Mouse (Mus musculus) stomach, embryonic 16.5 days (tissue): ENCODE data around the gene Tulp1. TPM values are rescaled to one million over a fixed set of nuclear protein-coding genes. Genes with fewer than 3 reads are reported as not detected.
"Not testable (repeated sequence)": the region's sequence is repeated elsewhere in the genome, so short reads cannot be mapped to it uniquely, and the experiment has no call there.

Source experiments
- ATAC-seq: fragments of 200-750 bp; cut with Nextera tagmentation; 2 replicates; pipeline ENCODE4 v1.8.0; 2017; ENCODE audit warnings: moderate number of reproducible peaks, moderate TSS enrichment; ENCODE audit not compliant: insufficient read depth, low FRiP score
- H3K27ac ChIP-seq: fragments of 300-500 bp; sonication (generic); 2 replicates; pipeline ENCODE4 v1.5.1; 2014; ENCODE audit warnings: low read length
- H3K27me3 ChIP-seq: fragments of 300-500 bp; sonication (generic); 2 replicates; pipeline ENCODE4 v1.6.1; 2014; ENCODE audit warnings: low read length, control low read depth, mixed read lengths; ENCODE audit not compliant: control insufficient read depth, insufficient read depth
- H3K36me3 ChIP-seq: fragments of 300-500 bp; sonication (generic); 2 replicates; pipeline ENCODE4 v1.6.1; 2014; ENCODE audit warnings: low read length; ENCODE audit not compliant: control insufficient read depth, insufficient read depth
- H3K4me1 ChIP-seq: fragments of 300-500 bp; sonication (generic); 2 replicates; pipeline ENCODE4 v1.6.1; 2014; ENCODE audit warnings: low read length, control low read depth, mixed read lengths; ENCODE audit not compliant: control insufficient read depth, insufficient read depth
- H3K4me2 ChIP-seq: fragments of 300-500 bp; sonication (generic); 2 replicates; pipeline ENCODE4 v1.6.1; 2014; ENCODE audit warnings: low read depth, low read length, mixed read lengths
- H3K4me3 ChIP-seq: fragments of 300-500 bp; sonication (generic); replicated peaks from 2 replicates; pipeline ENCODE4 v1.5.1; 2014; ENCODE audit warnings: mild to moderate bottlenecking, low read length
- H3K9ac ChIP-seq: fragments of 300-500 bp; sonication (generic); 2 replicates; pipeline ENCODE4 v1.6.1; 2014; ENCODE audit warnings: low read length
- H3K9me3 ChIP-seq: fragments of 300-500 bp; sonication (generic); replicated peaks from 2 replicates; pipeline ENCODE4 v1.6.1; 2016; ENCODE audit warnings: low read length, control low read depth; ENCODE audit not compliant: control insufficient read depth
- WGBS: fragments of 180-500 bp; shearing (Covaris S2); extraction: QIAGEN DNeasy Blood & Tissue Kit; methylation state at CpG from one replicate; pipeline ENCODE4 v1.1.7; 2014; 5-methylcytosine and 5-hydroxymethylcytosine counted together
- polyA plus RNA-seq: library from polyadenylated mRNA; unstranded; fragments of >200 nt; fragmentation: Nextera tagmentation; extraction: Ambion mirVana; gene quantifications from 2 replicates; pipeline ENCODE4 v1.2.1, GENCODE M21; 2015

Gene Tulp1
- polyA plus RNA-seq, 1 experiment from 2014 or later = 5.4 TPM

DNA sequence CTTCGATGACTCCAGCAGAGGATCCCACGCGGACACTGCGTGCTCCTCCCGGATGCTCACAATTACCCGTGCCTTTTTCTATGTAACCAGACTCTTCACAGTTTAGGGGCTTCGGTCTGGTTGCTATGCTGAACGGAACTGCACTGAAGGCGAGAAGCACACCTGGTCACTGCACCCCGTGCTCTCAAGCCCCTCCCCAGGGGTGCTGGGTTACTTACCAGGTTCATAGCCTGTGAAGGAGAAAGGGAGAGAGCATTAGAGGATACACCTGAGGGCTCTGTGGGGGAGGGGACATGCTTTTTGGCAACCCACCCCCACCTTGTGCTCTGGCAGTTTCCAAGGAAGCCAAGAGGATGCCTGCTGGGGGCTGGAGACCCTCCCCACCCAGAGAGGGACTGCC, 29.8 kb downstream of the Tulp1 start:
- ATAC-seq = no peak
- Histone ChIP-seq H3K36me3 (peaks cover 17% of the 10 kb centered on the region), H3K9me3 (no peaks in the 10 kb centered on the region), H3K27me3 (no peaks in the 10 kb centered on the region), H3K4me3 (no peak overlapping the region), H3K4me1 (peaks cover 52% of the 10 kb centered on the region), H3K4me2 (no peak overlapping the region), H3K27ac (no peak overlapping the region), H3K9ac (no peak overlapping the region)
- 73% methylated on average over 10 of the region's 10 CpGs for WGBS

DNA sequence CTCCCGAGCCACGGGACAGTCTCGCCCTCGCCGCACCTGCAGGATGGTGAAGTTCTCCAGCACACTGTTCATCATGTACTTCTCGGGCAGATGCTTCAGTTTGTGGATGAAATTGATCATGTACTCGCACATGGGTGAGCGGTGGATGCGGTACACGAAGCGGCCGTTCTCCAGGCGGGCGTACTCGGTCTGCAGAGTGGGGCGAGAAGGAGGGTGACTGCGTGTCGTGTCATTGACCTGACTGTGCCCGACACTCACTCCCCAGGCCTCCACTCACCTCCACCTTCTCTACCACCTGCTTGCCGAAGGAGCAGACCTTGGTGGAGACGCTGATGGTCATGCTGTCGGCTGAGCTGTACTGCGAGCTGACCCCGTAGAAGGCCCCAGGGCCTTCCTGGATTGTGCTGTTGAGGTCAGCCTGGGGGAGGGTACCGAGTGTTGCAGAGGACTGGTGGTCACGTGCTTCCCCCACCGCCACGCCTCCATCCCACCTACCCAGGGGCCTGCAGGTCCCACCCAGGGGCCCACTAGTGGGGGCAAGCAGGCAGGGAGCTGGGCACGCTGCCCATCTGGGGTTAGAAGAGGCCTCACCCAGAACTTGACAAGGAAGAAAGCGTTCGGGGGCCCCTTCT, 32.0 kb downstream of the Tulp1 start:
- peak overlapping the region; percentile 54; the same call in 1 of the 2 replicates for H3K9ac ChIP-seq
- H3K4me2 ChIP-seq = no peak overlapping the region
- peaks cover 16% of the 10 kb centered on the region for H3K36me3 ChIP-seq
- H3K27ac ChIP-seq = peak overlapping the region; percentile 32
- 40% methylated on average over 31 of the region's 31 CpGs for WGBS
- H3K27me3 ChIP-seq = no peaks in the 10 kb centered on the region
- H3K9me3 ChIP-seq = no peaks in the 10 kb centered on the region
- ATAC-seq = no peak
- H3K4me3 ChIP-seq = no peak overlapping the region
- H3K4me1 ChIP-seq = peaks cover 45% of the 10 kb centered on the region

DNA sequence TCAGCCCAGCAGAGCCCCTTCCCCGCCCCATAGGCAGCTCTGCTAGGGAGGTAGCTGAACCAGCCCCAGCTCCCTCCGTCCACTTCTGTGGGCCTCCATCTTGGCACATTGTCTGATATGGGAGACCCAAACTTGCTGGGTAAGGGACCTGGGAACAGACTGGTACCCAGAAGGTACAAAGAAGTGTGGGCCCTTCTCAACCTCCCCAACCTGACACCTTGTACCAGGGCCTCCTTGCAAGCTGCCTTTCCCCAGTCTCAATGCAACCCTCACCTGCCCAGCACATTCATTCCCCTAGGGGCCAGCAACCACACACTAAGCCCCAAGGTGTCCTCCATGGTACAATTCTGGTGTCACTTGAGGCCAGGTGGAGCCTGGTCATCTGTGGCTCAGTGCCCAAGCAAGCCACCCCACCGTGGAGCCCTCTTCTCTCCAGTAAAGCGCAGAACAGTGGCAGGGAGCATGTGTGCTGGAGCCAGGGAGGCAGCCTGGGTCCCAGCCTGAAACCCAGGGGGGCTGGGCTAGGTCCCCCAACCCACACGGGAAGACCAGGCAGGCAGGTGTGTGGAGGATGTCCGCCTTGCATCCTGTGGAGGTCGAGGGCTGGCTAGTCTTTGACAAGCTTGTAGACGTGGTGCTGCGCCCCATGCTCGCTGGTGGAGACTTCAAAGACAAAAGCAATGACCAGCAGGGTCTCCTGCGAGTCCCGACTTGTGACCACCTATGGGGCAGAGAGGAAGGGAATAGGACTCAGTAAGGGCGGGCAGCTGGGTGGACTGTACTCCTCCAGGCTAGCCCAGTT, 32.7 kb downstream of the Tulp1 start:
- H3K27me3 ChIP-seq = no peaks in the 10 kb centered on the region
- no peaks in the 10 kb centered on the region for H3K9me3 ChIP-seq
- peaks cover 16% of the 10 kb centered on the region for H3K36me3 ChIP-seq
- no peak overlapping the region for H3K4me3 ChIP-seq
- 46% methylated on average over 13 of the region's 13 CpGs for WGBS
- no peak for ATAC-seq
- 0 out of 2 replicates have a peak overlapping the region, but pooled peaks have one; percentile 21 for H3K9ac ChIP-seq
- H3K27ac ChIP-seq = peak overlapping the region; percentile 32
- H3K4me2 ChIP-seq = no peak overlapping the region
- peaks cover 52% of the 10 kb centered on the region for H3K4me1 ChIP-seq

DNA sequence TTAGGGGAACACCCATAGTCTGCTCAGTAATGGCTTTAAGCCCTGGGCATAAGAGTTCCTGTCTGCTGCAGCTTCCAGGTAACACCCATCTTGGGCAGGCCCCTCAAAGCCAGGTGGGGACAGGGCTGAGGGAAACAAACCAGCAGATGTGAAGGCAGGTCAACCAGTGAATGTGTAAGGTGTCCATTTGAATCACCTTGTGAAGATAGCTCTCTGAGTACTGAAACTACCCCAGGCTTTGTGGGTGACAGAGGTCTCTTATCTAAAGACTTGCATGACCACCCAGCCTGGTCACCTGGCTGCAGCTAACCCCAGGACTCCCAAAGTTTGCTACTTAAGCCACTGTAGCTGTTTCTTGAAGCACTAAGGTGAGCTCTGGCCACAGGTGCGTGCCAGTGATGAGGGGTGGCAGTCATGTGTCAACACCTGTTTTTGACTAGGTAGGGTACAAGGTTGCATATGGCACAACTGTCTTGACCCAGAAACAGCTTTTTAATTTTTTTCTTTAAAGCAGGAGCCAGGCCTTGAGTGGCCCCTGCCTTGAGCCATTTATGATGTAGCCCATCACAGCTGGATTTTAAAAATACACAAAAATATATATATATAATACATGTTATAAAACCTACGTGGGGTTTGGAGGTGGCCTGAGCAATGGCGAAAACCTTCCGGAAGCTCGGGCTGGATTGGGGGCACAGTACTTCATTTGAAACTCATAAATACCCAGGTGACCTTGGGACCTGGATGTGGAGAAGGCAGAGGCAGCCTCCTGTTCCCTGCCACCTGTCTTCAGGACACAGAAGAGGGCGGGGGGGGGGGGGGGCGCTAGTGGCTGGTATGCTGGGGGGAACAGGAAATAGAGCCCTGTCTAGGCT, 33.5 kb downstream of the Tulp1 start:
- H3K9ac ChIP-seq = peak overlapping the region; percentile 11
- no peaks in the 10 kb centered on the region for H3K9me3 ChIP-seq
- WGBS = 32% methylated on average over 7 of the region's 7 CpGs
- no peak for ATAC-seq
- peak overlapping the region; percentile 32 for H3K27ac ChIP-seq
- 0 out of 2 replicates have a peak overlapping the region, but pooled peaks have one; percentile 97 for H3K4me2 ChIP-seq
- H3K36me3 ChIP-seq = peaks cover 16% of the 10 kb centered on the region
- H3K4me1 ChIP-seq = peaks cover 56% of the 10 kb centered on the region
- H3K4me3 ChIP-seq = no peak overlapping the region
- H3K27me3 ChIP-seq = no peaks in the 10 kb centered on the region

GRCm38 (mm10) chr17:28330590-28330989, 34.4 kb downstream of the Tulp1 start:
- not testable (repeated sequence) for H3K27me3 ChIP-seq, H3K9me3 ChIP-seq, ATAC-seq
- H3K9ac ChIP-seq = peak overlapping the region; percentile 39; the same call in 1 of the 2 replicates
- peaks cover 56% of the 10 kb centered on the region for H3K4me1 ChIP-seq
- H3K4me3 ChIP-seq = peak overlapping the region; percentile 17
- peaks cover 16% of the 10 kb centered on the region for H3K36me3 ChIP-seq
- peak overlapping the region; percentile 33; the same call in 1 of the 2 replicates for H3K27ac ChIP-seq
- H3K4me2 ChIP-seq = peak overlapping the region; percentile 97
- WGBS = 51% methylated on average over 6 of the region's 8 CpGs

DNA sequence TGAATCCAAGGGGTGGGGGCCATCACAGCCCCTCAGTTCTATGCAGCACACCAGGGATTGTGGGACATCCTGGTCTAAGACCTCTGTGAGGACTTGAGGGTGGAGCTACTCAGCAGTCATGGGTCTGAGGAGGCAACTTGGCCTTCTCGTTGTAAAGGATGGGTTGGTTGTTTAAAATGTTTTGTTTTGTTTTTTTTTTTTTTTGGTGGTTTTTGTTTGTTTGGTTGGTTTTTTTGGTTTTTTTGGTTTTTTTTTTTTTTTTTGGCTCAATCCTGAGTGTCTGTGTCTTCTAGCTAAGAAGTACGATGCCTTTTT, 34.8 kb downstream of the Tulp1 start:
- H3K4me1 ChIP-seq = peaks cover 53% of the 10 kb centered on the region
- ATAC-seq = no peak
- H3K4me2 ChIP-seq = peak overlapping the region; percentile 97
- H3K9ac ChIP-seq = peak overlapping the region; percentile 100
- H3K4me3 ChIP-seq = peak overlapping the region; percentile 98
- peaks cover 16% of the 10 kb centered on the region for H3K36me3 ChIP-seq
- no peaks in the 10 kb centered on the region for H3K27me3 ChIP-seq
- H3K27ac ChIP-seq = peak overlapping the region; percentile 96; the same call in 1 of the 2 replicates
- WGBS = 32% methylated on average over 2 of the region's 2 CpGs
- no peaks in the 10 kb centered on the region for H3K9me3 ChIP-seq

DNA sequence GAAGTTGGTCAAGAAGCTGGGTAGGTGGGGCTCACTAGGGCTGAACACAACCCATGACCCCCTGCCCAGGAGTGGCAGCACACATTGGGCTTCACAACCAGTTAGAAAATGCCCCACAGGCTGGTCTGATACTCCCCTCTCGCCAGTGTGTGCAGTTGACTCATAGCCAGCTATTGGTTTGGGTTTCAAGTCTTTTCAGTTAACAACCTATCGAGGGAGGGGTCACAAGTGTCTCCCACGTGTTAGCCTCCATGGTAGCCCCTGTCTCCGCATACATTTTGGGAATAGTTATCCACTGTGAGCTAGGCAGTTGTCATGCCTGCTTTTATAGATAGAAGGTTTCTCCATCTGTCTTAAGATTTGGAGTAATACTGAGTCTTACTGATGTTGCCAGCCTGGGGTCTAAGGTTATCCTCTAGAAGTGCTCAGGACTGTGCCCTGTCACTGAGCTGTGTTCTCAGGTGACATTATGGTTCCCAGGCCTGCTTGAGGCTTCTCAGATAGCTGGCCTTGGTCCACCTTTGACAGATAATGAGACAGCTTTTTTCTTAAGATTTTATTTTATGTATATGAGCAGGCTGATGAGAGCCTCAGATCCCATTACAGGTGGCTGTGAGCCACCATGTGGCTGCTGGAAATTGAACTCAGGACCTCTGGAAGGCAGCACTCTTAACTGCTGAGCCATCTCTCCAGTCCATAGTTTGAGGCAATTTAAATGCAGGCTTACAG, 35.4 kb downstream of the Tulp1 start:
- H3K9ac ChIP-seq = peak overlapping the region; percentile 100
- peaks cover 50% of the 10 kb centered on the region for H3K4me1 ChIP-seq
- ATAC-seq = no peak
- H3K27me3 ChIP-seq = no peaks in the 10 kb centered on the region
- WGBS = 3% methylated on average over 4 of the region's 4 CpGs
- peak overlapping the region; percentile 97 for H3K4me2 ChIP-seq
- H3K27ac ChIP-seq = peak overlapping the region; percentile 96
- H3K4me3 ChIP-seq = peak overlapping the region; percentile 98
- H3K9me3 ChIP-seq = no peaks in the 10 kb centered on the region
- H3K36me3 ChIP-seq = peaks cover 16% of the 10 kb centered on the region

DNA sequence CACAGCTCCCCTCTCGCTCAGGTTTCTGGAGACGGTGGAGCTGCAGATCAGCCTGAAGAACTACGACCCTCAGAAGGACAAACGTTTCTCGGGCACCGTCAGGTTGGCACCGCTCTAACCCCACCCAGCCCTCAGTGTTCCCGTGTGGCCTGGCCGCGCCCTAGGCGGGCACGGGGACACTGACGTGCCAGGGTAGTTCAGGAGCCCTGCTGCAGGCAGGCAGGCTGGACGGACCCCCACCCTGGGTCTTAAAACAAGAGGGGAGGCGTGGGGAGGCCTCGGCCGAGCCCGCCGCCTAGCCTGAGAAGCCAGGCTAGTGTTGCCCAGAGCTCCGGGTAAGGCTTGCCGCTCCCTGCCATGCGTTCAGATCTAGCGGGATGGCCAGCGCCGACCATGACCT, 36.1 kb downstream of the Tulp1 start:
- H3K4me2 ChIP-seq = peak overlapping the region; percentile 97
- no peaks in the 10 kb centered on the region; the same call in 1 of the 2 replicates for H3K9me3 ChIP-seq
- WGBS = under 1% methylated on average over 25 of the region's 25 CpGs
- H3K27ac ChIP-seq = peak overlapping the region; percentile 96
- peak overlapping the region; percentile 100 for H3K9ac ChIP-seq
- no peak; the same call in none of the 2 replicates for ATAC-seq
- peak overlapping the region; percentile 98 for H3K4me3 ChIP-seq
- H3K36me3 ChIP-seq = peaks cover 18% of the 10 kb centered on the region
- no peaks in the 10 kb centered on the region for H3K27me3 ChIP-seq
- H3K4me1 ChIP-seq = peaks cover 43% of the 10 kb centered on the region
